Mouse (Mus musculus): ENCODE measurements around the gene Tinf2. TPM values are rescaled to one million over a fixed set of nuclear protein-coding genes. Genes with fewer than 3 reads are reported as not detected.

The Tinf2 gene
- total and polyA plus RNA-seq, 2 experiments from 2014 or later = 21.9 to 23.8 TPM

DNA sequence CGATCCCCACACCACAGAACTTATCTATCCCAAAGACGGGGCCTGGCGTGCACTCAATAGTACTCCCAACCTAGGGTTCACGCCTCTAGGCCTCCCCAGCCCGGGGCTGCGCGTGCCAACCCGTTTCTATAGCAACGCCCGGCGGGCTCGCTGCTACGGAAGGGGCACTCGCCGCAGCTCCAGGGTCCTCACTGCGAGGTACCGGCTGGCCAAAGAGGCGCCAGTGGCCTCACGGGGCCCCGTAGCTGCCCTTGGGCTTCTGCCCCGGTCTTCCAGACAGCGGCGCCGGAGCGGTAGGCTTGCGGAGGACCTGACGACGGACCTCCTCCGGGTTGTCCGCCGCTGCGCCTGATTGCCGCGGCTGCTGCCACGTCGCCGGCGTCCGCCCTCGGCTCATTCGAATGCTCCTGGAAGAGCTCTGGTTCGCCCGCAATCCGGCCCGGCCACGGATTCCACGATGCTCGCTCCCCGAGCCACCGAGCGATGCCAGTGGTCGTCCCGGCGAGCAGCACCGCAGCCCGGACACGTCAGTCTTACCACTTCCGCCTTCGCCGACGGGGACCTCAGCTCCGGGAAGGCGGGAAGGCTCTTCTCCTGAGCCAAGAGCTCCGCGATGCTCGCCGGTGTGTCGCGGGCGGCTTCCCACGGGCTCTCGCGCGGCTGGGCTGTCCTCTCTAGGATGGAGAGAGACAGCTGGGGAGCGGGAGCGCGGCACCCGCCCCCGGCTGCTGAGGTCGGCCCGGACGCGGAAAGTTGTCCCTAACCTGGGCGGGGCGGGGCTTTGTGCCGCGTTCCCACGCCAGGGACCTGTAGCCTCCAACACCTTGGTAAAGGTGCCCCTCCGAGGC is 38.3 kb downstream of the Tinf2 start, which contains the start of gene Tm9sf1:
Gene Tm9sf1, minus strand, starts transcription at position 747 of the 848 bp plus-strand sequence.
- peak within 1 kb of the TSS; percentile 96 for H3K4me3 ChIP-seq (ENCODE audit: low read length)
- no peaks in the 10 kb centered on the region for H3K9me3 ChIP-seq (ENCODE audit: low read length)
- TF ChIP-seq CTCF (IDR thresholded peaks at IDR 0.05; ENCODE audit: low read depth) = no peak
- H3K27me3 ChIP-seq (ENCODE audit: insufficient read depth, low read length) = no peaks in the 10 kb centered on the region
- H3K4me1 ChIP-seq (ENCODE audit: insufficient read depth, low read length) = peaks cover 12% of the 10 kb centered on the region; the same call in 1 of the 2 replicates
- DNase-seq (ENCODE audit: low spot score) (peak; percentile 85), ATAC-seq (peak; percentile 91)
- peak within 1 kb of the TSS; percentile 98 for H3K27ac ChIP-seq
- WGBS = under 1% methylated on average over 80 of the region's 89 CpGs
- peak within 1 kb of the TSS; percentile 82 for H3K4me2 ChIP-seq (ENCODE audit: low read depth, low read length)
- peak within 1 kb of the TSS; percentile 95 for H3K9ac ChIP-seq (replicated peaks; ENCODE audit: low read length)
- H3K36me3 ChIP-seq (ENCODE audit: insufficient read depth, low read length) = peaks cover 11% of the 10 kb centered on the region; the same call in 1 of the 2 replicates

DNA sequence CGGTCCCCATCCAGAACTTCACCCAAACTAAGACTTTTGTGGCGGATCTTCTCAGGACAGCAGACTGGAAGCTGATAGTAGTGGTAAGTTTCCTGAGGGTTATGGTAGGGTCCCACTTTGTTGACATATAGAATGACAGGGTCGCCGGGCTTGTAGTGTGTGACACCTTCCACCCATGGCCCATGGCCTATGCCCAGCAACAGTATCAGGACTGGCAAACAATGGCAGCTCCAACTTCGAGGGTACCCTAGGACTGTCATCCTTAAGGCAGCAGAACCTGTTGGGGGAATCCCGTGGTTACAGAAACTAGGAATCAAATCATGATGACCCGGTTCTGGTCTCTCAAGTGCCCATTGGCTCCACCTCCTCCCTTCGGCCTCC is 39.0 kb downstream of the Tinf2 start:
- no peaks in the 10 kb centered on the region for H3K9me3 ChIP-seq (ENCODE audit: low read length)
- H3K9ac ChIP-seq (replicated peaks; ENCODE audit: low read length) = peak overlapping the region; percentile 95
- WGBS = 20% methylated on average over 8 of the region's 8 CpGs
- DNase-seq (ENCODE audit: low spot score) = no peak
- H3K27ac ChIP-seq = peak overlapping the region; percentile 98
- TF ChIP-seq CTCF (IDR thresholded peaks at IDR 0.05; ENCODE audit: low read depth) = no peak
- H3K4me3 ChIP-seq (ENCODE audit: low read length) = peak overlapping the region; percentile 96
- H3K4me2 ChIP-seq (ENCODE audit: low read depth, low read length) = peak overlapping the region; percentile 82
- peaks cover 12% of the 10 kb centered on the region; the same call in 1 of the 2 replicates for H3K4me1 ChIP-seq (ENCODE audit: insufficient read depth, low read length)
- no peaks in the 10 kb centered on the region for H3K27me3 ChIP-seq (ENCODE audit: insufficient read depth, low read length)
- peaks cover 15% of the 10 kb centered on the region; the same call in 1 of the 2 replicates for H3K36me3 ChIP-seq (ENCODE audit: insufficient read depth, low read length)
- peak; percentile 50 for ATAC-seq

DNA sequence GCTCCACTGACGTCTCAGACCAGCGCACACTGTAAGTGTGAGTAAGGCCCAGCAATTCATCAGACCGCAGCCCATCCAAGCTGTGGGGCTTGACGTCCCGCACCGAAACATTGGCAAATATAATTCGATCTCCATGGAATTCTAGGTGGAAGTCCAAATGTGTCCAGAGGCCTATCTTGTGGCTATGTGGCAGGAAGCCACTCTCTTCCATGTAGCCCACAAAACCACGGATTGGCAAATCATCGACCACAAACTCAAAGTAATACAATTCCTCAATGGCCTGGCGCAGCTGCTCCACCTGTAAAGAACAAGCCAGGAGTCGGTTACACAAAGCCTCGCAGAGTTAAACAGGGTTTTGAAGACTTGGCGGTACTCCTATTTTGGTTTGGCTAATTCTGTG is 40.3 kb downstream of the Tinf2 start:
- no peak overlapping the region for H3K4me3 ChIP-seq (ENCODE audit: low read length)
- H3K27ac ChIP-seq = no peak overlapping the region
- ATAC-seq = no peak
- no peak for DNase-seq (ENCODE audit: low spot score)
- H3K4me2 ChIP-seq (ENCODE audit: low read depth, low read length) = no peak overlapping the region
- no peak for TF ChIP-seq CTCF (IDR thresholded peaks at IDR 0.05; ENCODE audit: low read depth)
- H3K9ac ChIP-seq (replicated peaks; ENCODE audit: low read length) = no peak overlapping the region
- H3K36me3 ChIP-seq (ENCODE audit: insufficient read depth, low read length) = peaks cover 28% of the 10 kb centered on the region; the same call in 1 of the 2 replicates
- no peaks in the 10 kb centered on the region for H3K27me3 ChIP-seq (ENCODE audit: insufficient read depth, low read length)
- no peaks in the 10 kb centered on the region for H3K9me3 ChIP-seq (ENCODE audit: low read length)
- H3K4me1 ChIP-seq (ENCODE audit: insufficient read depth, low read length) = peaks cover 12% of the 10 kb centered on the region; the same call in 1 of the 2 replicates
- 95% methylated on average over 13 of the region's 13 CpGs for WGBS

DNA sequence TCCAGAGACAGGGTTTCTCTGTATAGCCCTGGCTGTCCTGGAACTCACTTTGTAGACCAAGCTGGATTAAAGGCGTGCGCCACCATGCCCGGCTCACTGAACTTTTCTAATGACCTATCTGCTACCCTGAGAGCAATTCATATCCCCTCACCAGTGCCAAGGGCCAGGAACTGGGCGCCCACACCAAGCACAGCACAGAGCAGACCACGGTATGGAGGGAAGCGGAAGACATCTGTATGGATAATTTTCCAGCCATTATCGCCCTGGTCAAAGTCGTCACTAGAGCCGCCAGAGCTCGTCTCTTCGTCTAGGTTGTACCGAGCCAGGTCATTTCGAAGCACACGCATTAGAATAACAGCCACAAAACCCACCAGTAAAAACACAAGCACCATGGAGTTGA is 40.8 kb downstream of the Tinf2 start:
- peaks cover 30% of the 10 kb centered on the region; the same call in 1 of the 2 replicates for H3K36me3 ChIP-seq (ENCODE audit: insufficient read depth, low read length)
- TF ChIP-seq CTCF (IDR thresholded peaks at IDR 0.05; ENCODE audit: low read depth) = no peak
- H3K4me3 ChIP-seq (ENCODE audit: low read length) = no peak overlapping the region
- H3K4me2 ChIP-seq (ENCODE audit: low read depth, low read length) = no peak overlapping the region
- H3K4me1 ChIP-seq (ENCODE audit: insufficient read depth, low read length) = peaks cover 12% of the 10 kb centered on the region; the same call in 1 of the 2 replicates
- no peak overlapping the region for H3K27ac ChIP-seq
- ATAC-seq (no peak), DNase-seq (ENCODE audit: low spot score) (no peak)
- no peak overlapping the region for H3K9ac ChIP-seq (replicated peaks; ENCODE audit: low read length)
- H3K27me3 ChIP-seq (ENCODE audit: insufficient read depth, low read length) = no peaks in the 10 kb centered on the region
- no peaks in the 10 kb centered on the region for H3K9me3 ChIP-seq (ENCODE audit: low read length)
- WGBS = 95% methylated on average over 14 of the region's 14 CpGs

DNA sequence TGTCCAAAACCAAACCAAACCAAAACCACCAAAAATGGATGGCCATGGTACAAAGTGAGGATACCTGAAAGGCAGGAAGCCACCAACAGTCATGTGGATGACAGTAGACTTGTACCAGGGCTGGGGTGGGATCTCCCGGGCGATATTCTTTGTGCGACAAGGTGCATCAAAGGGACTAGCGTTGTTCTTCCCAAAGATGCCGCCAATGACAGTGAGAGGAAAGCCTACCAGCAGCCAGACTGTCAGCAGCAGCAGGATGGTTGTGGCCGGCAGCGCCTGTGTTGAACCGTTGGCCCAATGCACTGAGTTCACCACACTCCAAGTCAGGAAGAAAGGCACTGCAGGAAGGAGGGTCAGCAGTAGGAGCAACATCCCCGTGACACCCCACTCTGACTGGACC is 43.8 kb downstream of the Tinf2 start, which contains the start of gene Gm49378:
Gene Gm49378, minus strand, starts transcription at position 101 of the 400 bp plus-strand sequence.
- H3K4me3 ChIP-seq (ENCODE audit: low read length) = no peak within 1 kb of the TSS
- no peak within 1 kb of the TSS for H3K4me2 ChIP-seq (ENCODE audit: low read depth, low read length)
- H3K27ac ChIP-seq = no peak within 1 kb of the TSS
- WGBS = 92% methylated on average over 9 of the region's 9 CpGs
- ATAC-seq (no peak), DNase-seq (ENCODE audit: low spot score) (no peak)
- peaks cover 5% of the 10 kb centered on the region for H3K4me1 ChIP-seq (ENCODE audit: insufficient read depth, low read length)
- H3K9ac ChIP-seq (replicated peaks; ENCODE audit: low read length) = no peak within 1 kb of the TSS
- TF ChIP-seq CTCF (IDR thresholded peaks at IDR 0.05; ENCODE audit: low read depth) = no peak
- H3K9me3 ChIP-seq (ENCODE audit: low read length) = no peaks in the 10 kb centered on the region
- H3K27me3 ChIP-seq (ENCODE audit: insufficient read depth, low read length) = no peaks in the 10 kb centered on the region
- peaks cover 35% of the 10 kb centered on the region; the same call in 1 of the 2 replicates for H3K36me3 ChIP-seq (ENCODE audit: insufficient read depth, low read length)

DNA sequence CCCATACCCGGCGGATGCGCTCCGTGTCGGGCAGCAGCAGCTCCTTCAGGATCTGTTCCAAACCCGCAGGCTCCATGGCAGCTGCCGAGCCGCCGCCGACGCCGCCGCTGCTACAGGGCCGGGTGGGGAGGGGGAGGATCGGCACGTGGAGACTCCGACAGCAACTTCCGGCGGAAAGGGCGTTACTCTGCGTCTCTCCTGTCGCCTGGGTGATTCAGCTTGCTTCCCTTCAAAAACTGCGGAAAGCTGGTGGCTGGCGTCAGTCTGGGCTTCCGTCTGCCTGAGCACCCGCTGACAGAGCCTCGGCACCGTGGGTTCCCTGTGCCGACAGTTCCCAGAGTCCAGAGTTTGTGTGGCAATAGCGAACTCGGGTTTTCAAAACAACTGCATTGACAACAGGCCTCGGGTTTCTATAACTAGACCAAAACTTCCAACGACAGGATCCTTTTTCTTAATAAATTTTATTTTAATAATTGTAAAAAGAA is 46.1 kb downstream of the Tinf2 start, which contains the start of gene Ipo4:
Gene Ipo4, minus strand, starts transcription at position 435 of the 485 bp plus-strand sequence.
- Histone ChIP-seq H3K9me3 (ENCODE audit: low read length) (no peaks in the 10 kb centered on the region), H3K4me3 (ENCODE audit: low read length) (peak within 1 kb of the TSS; percentile 54), H3K27me3 (ENCODE audit: insufficient read depth, low read length) (no peaks in the 10 kb centered on the region), H3K27ac (peak within 1 kb of the TSS; percentile 69), H3K4me1 (ENCODE audit: insufficient read depth, low read length) (no peaks in the 10 kb centered on the region; the same call in 1 of the 2 replicates), H3K4me2 (ENCODE audit: low read depth, low read length) (peak within 1 kb of the TSS; percentile 90), H3K36me3 (ENCODE audit: insufficient read depth, low read length) (peaks cover 57% of the 10 kb centered on the region), H3K9ac (replicated peaks; ENCODE audit: low read length) (peak within 1 kb of the TSS; percentile 62)
- TF ChIP-seq CTCF (IDR thresholded peaks at IDR 0.05; ENCODE audit: low read depth) = no peak
- DNase-seq (ENCODE audit: low spot score) (peak; percentile 95), ATAC-seq (peak; percentile 92)
- WGBS = 1% methylated on average over 33 of the region's 33 CpGs

Data from hindbrain, postnatal 0 days (tissue).